Mouse (Mus musculus) midbrain, embryonic 15.5 days (tissue): ENCODE results near the gene Fgfr2. TPM values are rescaled to one million over a fixed set of nuclear protein-coding genes. Genes with fewer than 3 reads are reported as not detected.

Source experiments
- ATAC-seq: fragments of 200-750 bp; cut with Nextera tagmentation; replicated peaks from 2 replicates; pipeline ENCODE4 v1.8.0; 2017; ENCODE audit warnings: moderate TSS enrichment
- H3K27ac ChIP-seq: fragments of 300-500 bp; sonication (generic); 2 replicates; pipeline ENCODE4 v1.5.1; 2015; ENCODE audit warnings: mild to moderate bottlenecking, inconsistent platforms
- H3K27me3 ChIP-seq: fragments of 300-500 bp; sonication (generic); replicated peaks from 2 replicates; pipeline ENCODE4 v1.6.1; 2015; ENCODE audit warnings: inconsistent platforms
- H3K36me3 ChIP-seq: fragments of 300-500 bp; sonication (generic); replicated peaks from 2 replicates; pipeline ENCODE4 v1.6.1; 2015; ENCODE audit warnings: inconsistent platforms
- H3K4me1 ChIP-seq: fragments of 300-500 bp; sonication (generic); 2 replicates; pipeline ENCODE4 v1.6.1; 2015; ENCODE audit warnings: inconsistent platforms
- H3K4me2 ChIP-seq: fragments of 300-500 bp; sonication (generic); 2 replicates; pipeline ENCODE4 v1.6.1; 2015; ENCODE audit warnings: inconsistent platforms, mild to moderate bottlenecking, moderate library complexity
- H3K4me3 ChIP-seq: fragments of 300-500 bp; sonication (generic); 2 replicates; pipeline ENCODE4 v1.5.1; 2015; ENCODE audit warnings: mild to moderate bottlenecking, inconsistent platforms
- H3K9ac ChIP-seq: fragments of 300-500 bp; sonication (generic); 2 replicates; pipeline ENCODE4 v1.6.1; 2015; ENCODE audit warnings: mild to moderate bottlenecking, inconsistent platforms
- H3K9me3 ChIP-seq: fragments of 300-500 bp; sonication (generic); 2 replicates; pipeline ENCODE4 v1.6.1; 2016; ENCODE audit warnings: inconsistent platforms
- WGBS: fragments of 180-500 bp; shearing (Covaris S2); methylation state at CpG from one replicate; pipeline ENCODE4 v1.1.7; 2015; ENCODE audit warnings: mixed read lengths; 5-methylcytosine and 5-hydroxymethylcytosine counted together
- polyA plus RNA-seq: library from polyadenylated mRNA; unstranded; fragments of >200 nt; fragmentation: Nextera tagmentation; extraction: Ambion mirVana; gene quantifications from 2 replicates; pipeline ENCODE4 v1.2.1, GENCODE M21; 2015

Gene Fgfr2
- polyA plus RNA-seq, 1 experiment from 2014 or later: 23.3 TPM

- H3K36me3 ChIP-seq: peaks cover 24% of the 10 kb centered on the region; the same call in 1 of the 2 replicates
- no peak overlapping the region for H3K4me3 ChIP-seq
- no peaks in the 10 kb centered on the region for H3K27me3 ChIP-seq
- 77% methylated on average over 3 of the region's 3 CpGs for WGBS
- no peak overlapping the region for H3K9ac ChIP-seq
- no peaks in the 10 kb centered on the region for H3K9me3 ChIP-seq
- H3K27ac ChIP-seq: no peak overlapping the region
- no peak for ATAC-seq
- H3K4me1 ChIP-seq: no peaks in the 10 kb centered on the region
- no peak overlapping the region for H3K4me2 ChIP-seq
Observed at GRCm38 (mm10) chr7:132559138-132559766, 563.9 kb downstream of the Fgfr2 start.

GRCm38 (mm10) chr7:132558141-132558736, 564.9 kb downstream of the Fgfr2 start:
- no peak for ATAC-seq
- H3K27me3 ChIP-seq: no peaks in the 10 kb centered on the region
- no peak overlapping the region for H3K27ac ChIP-seq
- H3K9ac ChIP-seq: no peak overlapping the region
- H3K4me2 ChIP-seq: no peak overlapping the region
- peaks cover 24% of the 10 kb centered on the region; the same call in 1 of the 2 replicates for H3K36me3 ChIP-seq
- H3K4me1 ChIP-seq: no peaks in the 10 kb centered on the region
- WGBS: 94% methylated on average over 7 of the region's 7 CpGs
- no peak overlapping the region for H3K4me3 ChIP-seq
- H3K9me3 ChIP-seq: no peaks in the 10 kb centered on the region

GRCm38 (mm10) chr7:132556575-132556974, 566.6 kb downstream of the Fgfr2 start:
- H3K4me1 ChIP-seq: no peaks in the 10 kb centered on the region
- no peak for ATAC-seq
- H3K27me3 ChIP-seq: no peaks in the 10 kb centered on the region
- H3K4me3 ChIP-seq: no peak overlapping the region
- no peaks in the 10 kb centered on the region for H3K9me3 ChIP-seq
- H3K4me2 ChIP-seq: no peak overlapping the region
- 91% methylated on average over 5 of the region's 5 CpGs for WGBS
- no peak overlapping the region for H3K27ac ChIP-seq
- H3K36me3 ChIP-seq: peaks cover 14% of the 10 kb centered on the region; the same call in 1 of the 2 replicates
- H3K9ac ChIP-seq: no peak overlapping the region

GRCm38 (mm10) chr7:132555911-132556310, 567.2 kb downstream of the Fgfr2 start:
- ATAC-seq: no peak
- Histone ChIP-seq H3K36me3 (0 out of 2 replicates have a peak, but pooled peaks cover 8% of the 10 kb centered on the region), H3K27me3 (no peaks in the 10 kb centered on the region)

GRCm38 (mm10) chr7:132554091-132554490, 569.1 kb downstream of the Fgfr2 start:
- no peak overlapping the region for H3K4me2 ChIP-seq
- no peak overlapping the region for H3K9ac ChIP-seq
- 0 out of 2 replicates have a peak, but pooled peaks cover 4% of the 10 kb centered on the region for H3K27me3 ChIP-seq
- peaks cover 3% of the 10 kb centered on the region for H3K4me1 ChIP-seq
- no peak overlapping the region for H3K4me3 ChIP-seq
- H3K27ac ChIP-seq: 0 out of 2 replicates have a peak overlapping the region, but pooled peaks have one; percentile 22
- no peaks in the 10 kb centered on the region for H3K36me3 ChIP-seq
- WGBS: 71% methylated on average over 2 of the region's 2 CpGs
- no peaks in the 10 kb centered on the region for H3K9me3 ChIP-seq
- ATAC-seq: no peak

More at GRCm38 (mm10) chr7:132555911-132556310, 567.2 kb downstream of the Fgfr2 start:
- Histone ChIP-seq H3K9me3 (no peaks in the 10 kb centered on the region), H3K4me3 (no peak overlapping the region), H3K4me2 (no peak overlapping the region), H3K9ac (no peak overlapping the region), H3K4me1 (peaks cover 3% of the 10 kb centered on the region), H3K27ac (no peak overlapping the region)
- 40% methylated on average over 4 of the region's 4 CpGs for WGBS

- Histone ChIP-seq H3K4me3 (peak overlapping the region; percentile 44), H3K27me3 (0 out of 2 replicates have a peak, but pooled peaks cover 4% of the 10 kb centered on the region), H3K27ac (peak overlapping the region; percentile 46; the same call in 1 of the 2 replicates), H3K4me2 (peak overlapping the region; percentile 80), H3K9me3 (no peaks in the 10 kb centered on the region), H3K36me3 (no peaks in the 10 kb centered on the region), H3K9ac (peak overlapping the region; percentile 34), H3K4me1 (peaks cover 3% of the 10 kb centered on the region)
- peak; percentile 97 for ATAC-seq
- WGBS: 1% methylated on average over 27 of the region's 27 CpGs
Observed at GRCm38 (mm10) chr7:132551351-132552126, 571.6 kb downstream of the Fgfr2 start.

DNA sequence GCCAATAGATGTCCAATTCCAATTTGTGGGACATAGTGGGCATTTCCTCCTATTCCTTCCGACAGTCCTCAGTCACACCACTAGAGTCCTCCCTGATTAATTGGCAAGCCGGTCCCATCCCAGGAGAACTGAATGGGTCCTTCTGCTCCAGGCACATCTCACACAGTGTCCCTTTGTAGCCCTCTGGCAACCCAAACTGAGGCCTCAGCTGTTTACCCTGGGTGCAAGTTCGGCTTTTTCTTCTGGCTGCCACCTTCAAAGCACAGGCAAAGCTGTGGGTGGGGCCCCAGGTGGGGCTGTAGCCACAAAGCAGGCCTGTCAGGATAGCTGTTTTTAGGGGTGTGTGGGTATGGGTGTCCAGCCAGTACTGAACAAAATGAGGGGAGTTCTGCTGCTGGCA, 576.0 kb downstream of the Fgfr2 start:
- H3K27me3 ChIP-seq: 0 out of 2 replicates have a peak, but pooled peaks cover 4% of the 10 kb centered on the region
- no peak overlapping the region for H3K4me2 ChIP-seq
- no peak overlapping the region for H3K9ac ChIP-seq
- peaks cover 3% of the 10 kb centered on the region for H3K4me1 ChIP-seq
- no peaks in the 10 kb centered on the region for H3K9me3 ChIP-seq
- no peak for ATAC-seq
- no peak overlapping the region for H3K27ac ChIP-seq
- 81% methylated on average over 3 of the region's 3 CpGs for WGBS
- H3K4me3 ChIP-seq: no peak overlapping the region
- H3K36me3 ChIP-seq: no peaks in the 10 kb centered on the region

GRCm38 (mm10) chr7:132542427-132542826, 580.7 kb downstream of the Fgfr2 start:
- H3K9me3 ChIP-seq: no peaks in the 10 kb centered on the region
- ATAC-seq: no peak
- H3K4me2 ChIP-seq: no peak overlapping the region
- H3K36me3 ChIP-seq: no peaks in the 10 kb centered on the region
- no peak overlapping the region for H3K27ac ChIP-seq
- no peaks in the 10 kb centered on the region for H3K4me1 ChIP-seq
- no peak overlapping the region for H3K4me3 ChIP-seq
- H3K9ac ChIP-seq: no peak overlapping the region
- WGBS: 74% methylated on average over 4 of the region's 4 CpGs
- no peaks in the 10 kb centered on the region for H3K27me3 ChIP-seq

DNA sequence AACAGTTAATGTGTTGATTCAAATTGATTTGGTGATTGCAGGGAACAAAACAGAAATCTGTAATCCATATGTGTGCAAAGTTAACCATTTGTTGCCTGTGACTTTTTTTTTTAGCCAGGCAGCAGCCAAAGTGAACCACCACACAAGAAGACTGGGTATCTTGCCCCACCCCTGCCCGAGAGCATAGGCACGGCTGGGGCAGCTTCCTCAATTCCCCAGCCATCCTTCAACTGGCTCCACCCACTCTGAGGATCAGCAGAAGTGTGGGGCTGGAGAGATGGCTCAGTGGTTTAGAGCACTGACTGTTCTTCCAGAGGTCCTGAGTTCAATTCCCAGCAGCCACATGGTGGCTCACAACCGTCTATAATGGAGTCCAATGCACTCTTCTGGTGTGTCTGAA, 581.6 kb downstream of the Fgfr2 start:
- Histone ChIP-seq H3K9me3 (no peaks in the 10 kb centered on the region), H3K9ac (no peak overlapping the region), H3K4me3 (no peak overlapping the region), H3K4me2 (no peak overlapping the region), H3K36me3 (no peaks in the 10 kb centered on the region), H3K27me3 (no peaks in the 10 kb centered on the region), H3K27ac (no peak overlapping the region), H3K4me1 (no peaks in the 10 kb centered on the region)
- no peak for ATAC-seq
- WGBS: 73% methylated on average over 3 of the region's 3 CpGs

DNA sequence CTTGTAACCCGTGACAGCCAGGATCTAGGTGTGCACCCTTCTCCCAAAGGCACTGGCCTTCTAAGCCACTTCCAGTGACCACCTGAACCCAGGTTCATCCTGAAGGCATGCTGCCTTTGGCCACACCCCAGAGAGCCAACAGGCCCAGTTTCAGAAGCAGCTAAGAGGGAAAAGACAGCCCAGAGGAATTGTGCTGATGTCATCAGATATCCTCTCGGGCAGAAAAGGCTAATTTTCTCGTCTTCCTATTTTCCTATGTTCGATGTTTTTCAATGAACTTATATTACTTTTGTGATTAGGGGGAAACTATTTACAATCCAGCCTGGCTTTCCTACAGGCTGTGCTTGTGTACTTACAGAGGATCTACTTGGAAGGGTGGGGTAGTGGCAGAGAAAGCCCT, 582.6 kb downstream of the Fgfr2 start:
- Histone ChIP-seq H3K36me3 (no peaks in the 10 kb centered on the region), H3K4me2 (no peak overlapping the region), H3K9ac (no peak overlapping the region), H3K4me3 (no peak overlapping the region), H3K27me3 (no peaks in the 10 kb centered on the region), H3K4me1 (no peaks in the 10 kb centered on the region), H3K9me3 (no peaks in the 10 kb centered on the region), H3K27ac (no peak overlapping the region)
- ATAC-seq: no peak
- 87% methylated on average over 4 of the region's 4 CpGs for WGBS

GRCm38 (mm10) chr7:132529206-132529605, 593.9 kb downstream of the Fgfr2 start:
- Histone ChIP-seq H3K27me3 (no peaks in the 10 kb centered on the region), H3K9me3 (no peaks in the 10 kb centered on the region), H3K4me1 (no peaks in the 10 kb centered on the region), H3K9ac (no peak overlapping the region), H3K4me3 (no peak overlapping the region), H3K4me2 (no peak overlapping the region), H3K36me3 (no peaks in the 10 kb centered on the region), H3K27ac (no peak overlapping the region)
- ATAC-seq: no peak
- 72% methylated on average over 3 of the region's 3 CpGs for WGBS

DNA sequence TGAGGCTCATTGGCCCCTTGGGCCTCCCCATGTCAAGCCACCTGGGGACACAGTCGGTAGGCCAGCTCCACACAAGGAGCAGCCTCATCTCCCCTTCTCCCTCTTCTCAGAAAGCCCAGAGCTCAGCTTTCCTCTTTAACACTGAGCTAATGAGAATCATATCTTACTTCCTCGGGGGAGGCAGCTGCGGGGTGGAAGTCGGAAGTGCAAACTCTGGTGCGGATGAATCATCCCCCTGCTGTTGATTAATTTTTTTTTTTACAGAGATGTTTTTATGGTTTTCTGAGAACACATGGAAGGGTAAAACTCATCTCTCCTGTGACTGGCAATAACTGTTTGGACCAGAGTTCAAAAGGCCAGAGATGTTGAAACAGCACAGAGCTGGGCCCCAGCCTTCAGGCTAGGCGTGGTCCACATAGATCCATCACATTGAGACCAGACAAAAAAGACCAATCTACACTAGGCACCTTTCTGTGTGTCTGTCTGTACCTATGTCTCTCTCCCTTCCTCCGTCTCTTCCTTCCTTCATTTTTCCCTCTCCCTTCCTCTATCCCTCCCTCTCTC, 609.6 kb downstream of the Fgfr2 start:
- H3K9ac ChIP-seq: no peak overlapping the region
- WGBS: 91% methylated on average over 7 of the region's 7 CpGs
- ATAC-seq: no peak
- no peaks in the 10 kb centered on the region for H3K27me3 ChIP-seq
- H3K27ac ChIP-seq: no peak overlapping the region
- H3K4me1 ChIP-seq: no peaks in the 10 kb centered on the region
- no peaks in the 10 kb centered on the region for H3K9me3 ChIP-seq
- H3K4me3 ChIP-seq: no peak overlapping the region
- no peaks in the 10 kb centered on the region for H3K36me3 ChIP-seq
- no peak overlapping the region for H3K4me2 ChIP-seq
